Mouse (Mus musculus) skeletal muscle tissue, adult 2 months (tissue): ENCODE results near the gene Yy1.

Experiments
- DNase-seq: peaks from one replicate; pipeline ENCODE4 v3.0.0-alpha.2; 2012; ENCODE audit warnings: low read depth, low spot score

The Yy1 gene

DNA sequence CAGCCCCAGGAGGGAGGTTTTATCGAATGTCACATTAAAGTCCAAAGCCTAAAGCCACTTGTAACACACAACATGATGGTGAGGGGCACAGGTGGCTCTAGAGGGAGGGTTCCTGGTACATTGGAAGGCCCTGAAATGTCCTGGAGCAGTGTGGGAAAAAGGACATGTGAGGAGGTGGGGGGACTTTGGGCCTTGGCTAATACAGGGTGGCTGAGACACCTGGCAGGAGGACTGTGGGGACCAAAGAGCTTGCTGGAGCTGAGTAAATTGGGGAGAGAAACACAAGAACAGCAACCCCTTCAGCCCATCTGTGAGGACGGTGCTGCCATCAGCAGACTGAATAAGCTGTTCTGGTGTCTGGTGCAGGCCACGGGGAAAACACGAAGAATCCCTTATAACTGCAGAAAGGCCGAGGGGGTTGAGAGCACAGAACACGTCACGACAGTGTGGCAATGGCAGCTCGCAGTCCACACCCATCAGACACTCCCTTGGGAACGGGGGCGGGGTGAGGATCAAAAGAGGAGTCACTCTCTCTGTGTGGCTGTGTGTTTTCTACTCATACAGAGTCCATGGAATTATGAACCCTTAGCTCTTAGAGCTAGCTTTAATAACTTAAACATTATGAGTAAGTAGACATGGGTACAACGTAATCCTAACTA is 24.4 kb upstream of the Yy1 start:
- DNase-seq = no peak

DNA sequence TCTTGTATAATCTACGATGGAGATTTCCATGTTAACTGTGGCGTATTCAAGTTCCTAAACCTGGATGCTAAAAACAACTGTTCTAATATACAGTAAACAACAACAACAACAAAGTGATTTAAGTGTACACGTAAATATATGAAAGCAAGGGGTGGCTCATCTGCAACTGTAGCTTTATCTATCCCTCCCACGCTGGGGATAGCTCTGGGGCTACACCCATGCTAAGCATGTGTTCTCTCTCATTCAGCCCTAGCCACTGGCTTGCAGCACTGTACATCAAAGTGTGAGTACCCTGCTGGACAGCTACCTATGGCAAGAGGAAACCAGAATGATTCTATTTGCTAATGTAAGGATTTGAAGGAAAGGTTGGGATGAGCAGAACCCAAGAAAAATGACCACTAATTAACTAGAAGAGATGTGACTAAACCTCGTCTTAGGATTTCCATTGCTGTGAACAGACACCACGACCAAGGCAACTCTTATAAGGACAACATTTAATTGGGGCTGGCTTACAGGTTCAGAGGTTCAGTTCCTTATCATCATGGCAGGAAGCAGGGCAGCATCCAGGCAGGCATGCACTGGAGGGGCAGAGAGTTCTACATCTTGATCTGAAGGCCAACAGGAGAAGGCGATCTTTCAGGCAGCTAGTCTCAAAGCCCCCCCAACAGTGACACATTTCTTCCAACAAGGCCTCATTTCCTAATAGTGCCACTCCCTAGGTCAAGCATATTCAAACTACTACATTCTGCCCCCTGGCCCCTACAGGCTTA is 12.5 kb upstream of the Yy1 start:
- no peak for DNase-seq

DNA sequence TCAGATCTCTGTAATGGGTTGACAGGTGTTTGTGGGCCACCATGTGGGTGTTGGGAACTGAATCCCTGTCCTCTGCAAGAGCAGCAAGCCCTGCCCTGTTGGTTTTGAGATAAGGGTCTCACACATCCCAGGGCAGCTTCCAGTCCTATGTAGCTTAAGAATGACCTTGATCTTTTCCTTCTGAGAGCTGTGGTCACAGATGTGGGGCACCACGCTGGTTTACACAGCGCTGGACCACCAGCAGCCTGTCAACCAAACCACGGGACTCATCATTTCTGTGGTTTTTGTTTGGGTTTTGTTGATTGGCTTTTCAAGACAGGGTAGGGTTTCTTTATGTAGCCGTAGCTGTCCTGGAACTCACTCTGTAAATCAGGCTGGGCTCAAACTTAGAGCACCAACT is 7.6 kb upstream of the Yy1 start:
- DNase-seq = no peak

DNA sequence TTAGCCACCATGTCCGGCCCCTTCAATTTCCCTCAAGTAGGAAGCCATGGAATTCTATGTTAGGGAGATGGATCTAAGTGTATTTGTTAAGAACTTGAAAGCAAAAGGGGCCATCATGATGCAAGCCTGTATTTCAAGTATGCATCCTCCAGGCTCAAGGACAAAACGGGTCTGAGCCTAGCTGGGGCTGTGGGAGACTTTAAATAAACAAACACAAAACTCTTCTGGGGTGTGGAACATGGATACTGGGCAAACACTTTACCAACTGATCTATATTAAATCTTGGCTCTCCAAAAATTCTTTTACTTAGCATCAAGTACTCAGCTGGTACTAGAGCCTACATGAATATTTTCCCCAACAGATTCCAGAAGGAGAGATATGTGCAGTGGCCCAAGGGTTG is 5.4 kb upstream of the Yy1 start:
- no peak for DNase-seq

DNA sequence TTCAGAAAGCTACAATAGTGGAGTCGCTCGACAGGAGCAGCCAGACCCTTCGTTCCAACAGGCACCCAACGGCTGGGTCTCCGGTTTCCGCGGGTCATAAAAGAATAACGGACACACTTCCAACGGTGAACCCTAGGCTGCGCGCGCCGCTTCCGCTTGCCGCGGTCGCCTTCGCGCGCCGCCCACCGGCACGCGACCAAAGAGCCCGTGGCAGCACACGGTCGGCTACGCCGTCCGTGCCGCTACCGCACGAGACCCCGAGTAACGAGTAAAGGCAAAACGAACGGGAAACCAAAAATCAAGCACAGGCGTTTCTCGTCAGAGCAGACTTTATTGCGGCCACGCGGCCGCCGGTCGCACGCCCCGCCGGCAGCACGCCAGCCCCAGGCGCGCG is 624 bp upstream of the Yy1 start:
- peak; percentile 82 for DNase-seq

DNA sequence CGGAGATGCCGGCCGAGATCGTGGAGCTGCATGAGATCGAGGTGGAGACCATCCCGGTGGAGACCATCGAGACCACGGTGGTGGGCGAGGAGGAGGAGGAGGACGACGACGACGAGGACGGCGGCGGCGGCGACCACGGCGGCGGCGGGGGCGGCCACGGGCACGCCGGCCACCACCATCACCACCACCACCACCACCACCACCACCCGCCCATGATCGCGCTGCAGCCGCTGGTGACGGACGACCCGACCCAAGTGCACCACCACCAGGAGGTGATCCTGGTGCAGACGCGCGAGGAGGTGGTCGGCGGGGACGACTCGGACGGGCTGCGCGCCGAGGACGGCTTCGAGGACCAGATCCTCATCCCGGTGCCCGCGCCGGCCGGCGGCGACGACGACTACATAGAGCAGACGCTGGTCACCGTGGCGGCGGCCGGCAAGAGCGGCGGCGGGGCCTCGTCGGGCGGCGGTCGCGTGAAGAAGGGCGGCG is 724 bp downstream of the Yy1 start:
- DNase-seq = peak; percentile 14

DNA sequence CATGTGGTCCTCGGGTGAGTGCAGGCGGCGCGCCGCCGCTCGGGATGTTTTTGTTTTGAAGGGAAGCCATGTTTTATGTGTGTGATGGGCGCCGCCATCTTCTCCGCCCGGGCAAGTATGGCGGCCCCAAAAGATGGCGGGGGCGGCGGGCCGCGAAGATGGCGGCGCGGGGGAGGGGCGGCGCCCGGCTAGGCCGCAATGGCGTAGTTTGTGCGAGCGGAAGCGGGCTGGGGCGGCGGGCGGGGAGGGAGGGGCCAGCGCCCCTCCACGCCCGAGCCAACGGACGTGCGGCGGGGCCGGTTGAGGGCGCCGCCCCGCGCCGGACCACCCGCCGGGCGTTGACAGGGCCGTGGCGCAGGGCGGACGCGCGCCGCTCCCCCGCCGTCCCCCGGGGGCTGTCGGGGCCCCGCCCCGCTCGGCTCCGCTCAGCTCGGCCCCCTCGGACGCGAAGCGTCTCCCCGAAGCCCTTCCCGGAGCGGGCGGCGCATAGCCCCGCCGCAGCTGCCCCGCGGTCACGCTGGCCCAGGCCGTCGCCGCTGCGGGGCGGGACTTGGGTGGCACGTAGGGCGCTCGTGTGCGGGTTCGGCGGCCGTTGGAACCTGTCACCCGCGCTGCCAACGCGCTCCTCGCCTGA is 1.4 kb downstream of the Yy1 start:
- peak; percentile 84 for DNase-seq

DNA sequence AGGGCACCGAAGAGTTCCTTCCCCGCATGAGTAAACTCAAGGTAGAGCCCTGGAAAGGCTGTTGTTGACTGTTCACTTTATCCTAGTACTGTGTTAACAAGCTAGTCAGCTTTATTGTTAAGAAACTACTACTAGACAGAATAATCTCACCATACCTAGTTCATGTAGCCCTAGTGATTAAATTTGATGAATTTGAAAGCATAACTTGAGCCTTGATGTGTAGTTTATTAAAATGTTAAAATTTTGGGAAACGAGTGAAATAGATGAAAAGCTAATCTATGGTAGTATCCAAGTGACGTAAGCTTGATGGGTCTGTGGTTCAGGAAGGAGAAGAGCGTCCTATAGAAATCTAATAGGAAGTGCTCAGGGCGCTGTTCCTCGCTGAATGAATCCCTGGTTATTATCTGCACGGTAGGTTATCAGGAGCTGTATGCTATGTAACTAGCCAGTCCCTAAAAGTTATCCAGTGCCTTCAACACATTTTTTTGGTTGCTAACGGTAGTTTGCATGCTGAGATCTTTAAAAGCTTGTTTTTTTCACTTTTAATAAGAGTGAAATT is 2.3 kb downstream of the Yy1 start:
- no peak for DNase-seq

DNA sequence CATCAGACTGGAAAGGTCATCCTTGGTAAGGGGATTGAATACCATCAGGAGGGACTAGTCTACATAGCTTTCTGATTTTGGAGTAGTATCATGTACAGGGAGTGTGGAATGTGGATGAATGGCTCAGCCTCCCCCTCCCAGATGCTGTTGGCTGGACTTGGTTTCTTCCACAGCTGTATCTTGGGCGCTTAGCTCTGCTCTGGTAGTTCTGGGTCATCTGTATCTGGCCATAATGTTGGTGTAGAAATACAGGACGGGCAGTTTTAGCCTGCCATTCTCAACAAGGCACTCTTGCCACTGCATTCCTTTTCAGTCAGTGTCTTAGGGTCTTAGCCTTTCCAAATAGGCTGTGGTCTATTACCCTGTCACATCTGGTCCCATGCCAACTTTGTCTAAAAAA is 8.8 kb downstream of the Yy1 start:
- DNase-seq = no peak

DNA sequence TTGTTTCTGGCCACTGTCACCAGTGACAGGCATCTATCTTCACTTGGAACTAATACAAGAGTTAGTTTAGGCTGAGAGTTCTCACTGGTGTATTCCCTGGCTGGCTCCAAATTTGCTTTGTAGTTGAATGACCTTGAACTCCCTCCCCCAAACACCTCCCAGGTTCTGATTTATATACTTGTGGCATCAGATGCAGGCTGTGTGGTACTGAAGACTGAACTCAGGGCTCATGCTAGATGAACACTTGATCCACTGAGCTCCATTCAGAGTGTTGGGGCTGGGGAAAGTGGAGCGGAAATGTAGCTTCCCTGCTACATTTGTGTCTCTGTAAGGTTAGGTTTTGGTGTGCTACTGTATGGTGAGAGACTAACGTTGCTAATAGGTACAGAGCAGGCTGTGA is 11.6 kb downstream of the Yy1 start:
- DNase-seq = no peak

DNA sequence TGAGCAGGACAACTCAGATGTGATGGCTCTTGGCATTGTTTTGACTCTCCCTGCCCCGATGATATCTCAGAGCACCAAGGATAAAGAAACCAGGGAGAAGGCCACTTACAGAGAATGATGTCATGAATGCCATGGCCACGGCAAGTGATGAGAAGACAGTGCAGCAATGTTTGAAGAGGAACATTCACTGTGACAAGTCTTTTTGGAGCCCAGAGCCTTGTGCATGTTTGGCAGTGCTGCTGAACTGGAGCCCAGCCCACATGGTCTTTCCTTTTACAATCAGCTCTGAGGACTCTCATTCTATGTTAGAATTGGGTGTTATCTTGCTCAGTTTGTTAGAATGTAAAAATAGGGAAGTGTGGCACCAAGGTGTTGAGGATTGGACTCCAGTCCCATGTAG is 15.7 kb downstream of the Yy1 start:
- no peak for DNase-seq

DNA sequence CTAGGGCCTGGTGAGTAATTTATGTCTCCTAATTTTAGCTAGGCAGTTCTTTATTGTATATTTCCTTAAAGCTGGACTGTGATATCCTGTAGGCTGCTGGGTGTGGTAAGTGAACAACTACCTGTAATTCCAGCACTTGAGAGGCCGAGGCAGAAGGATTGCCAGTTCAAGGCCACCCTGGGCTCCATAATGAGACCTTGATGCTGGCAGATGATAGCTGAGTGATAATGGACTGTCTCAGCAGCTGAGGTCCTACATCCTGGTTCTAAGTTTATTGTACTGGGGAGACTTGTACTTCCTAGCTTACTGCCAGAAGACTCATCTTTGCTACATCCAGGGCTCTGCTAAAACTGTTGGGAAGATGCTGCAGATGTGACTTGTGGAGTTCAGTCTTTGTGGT is 17.0 kb downstream of the Yy1 start:
- no peak for DNase-seq

DNA sequence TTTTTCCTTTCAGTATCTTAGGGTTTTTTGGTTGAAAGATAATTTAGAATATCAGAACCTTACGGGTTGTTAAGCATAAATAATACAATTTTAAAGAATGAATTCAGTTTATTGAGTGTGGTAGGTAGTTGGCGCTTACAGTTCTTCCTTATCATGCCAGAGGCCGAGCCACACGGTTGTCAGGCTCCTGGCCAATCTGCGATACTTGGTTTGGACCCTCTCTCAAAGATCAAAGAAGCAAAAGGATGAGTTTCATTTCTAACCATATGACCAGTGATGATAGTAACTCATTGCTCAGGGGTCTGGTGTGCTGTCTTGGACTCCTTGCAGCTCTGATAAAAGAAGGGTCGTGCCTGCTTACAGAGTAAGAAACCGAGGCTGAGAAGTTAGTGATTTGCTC is 17.5 kb downstream of the Yy1 start:
- no peak for DNase-seq

DNA sequence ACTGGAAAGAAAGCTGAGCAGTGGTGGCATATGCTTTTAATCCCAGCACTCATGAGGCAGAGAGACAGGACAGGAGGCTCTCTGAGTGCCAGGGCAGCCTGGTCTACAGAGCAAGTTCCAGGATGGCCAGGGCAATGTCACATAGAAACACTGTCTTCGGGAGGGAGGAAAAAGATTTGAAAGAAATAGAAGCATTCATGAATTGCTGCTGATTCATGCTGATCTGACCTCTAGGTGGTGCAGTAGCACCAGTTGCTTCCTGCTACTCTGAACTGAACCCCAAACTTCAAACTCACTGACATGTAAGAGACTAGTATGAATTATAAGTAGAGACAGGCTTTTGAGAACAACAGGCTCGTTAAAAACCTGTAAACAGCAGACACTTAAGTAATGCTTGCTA is 18.4 kb downstream of the Yy1 start:
- peak; percentile 32 for DNase-seq

DNA sequence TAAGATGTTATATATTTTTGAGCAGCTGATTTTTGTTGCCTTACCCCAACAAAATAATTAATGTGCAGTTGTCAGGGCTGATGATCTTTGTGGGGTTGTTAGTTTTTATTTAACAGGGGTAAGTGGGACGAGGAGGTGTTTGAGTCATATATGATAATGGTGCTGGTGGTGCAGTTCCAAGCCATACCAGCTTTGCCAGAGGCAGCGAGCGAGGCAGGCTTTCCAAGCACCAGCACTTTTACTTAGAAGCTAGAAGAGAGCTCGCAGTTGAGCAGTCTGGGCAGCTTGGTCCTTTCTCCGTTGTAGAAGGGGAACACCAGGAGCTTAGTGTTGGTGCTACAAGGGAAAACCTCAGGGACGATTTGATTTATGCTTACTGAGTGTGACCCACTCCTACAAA is 19.7 kb downstream of the Yy1 start:
- no peak for DNase-seq

DNA sequence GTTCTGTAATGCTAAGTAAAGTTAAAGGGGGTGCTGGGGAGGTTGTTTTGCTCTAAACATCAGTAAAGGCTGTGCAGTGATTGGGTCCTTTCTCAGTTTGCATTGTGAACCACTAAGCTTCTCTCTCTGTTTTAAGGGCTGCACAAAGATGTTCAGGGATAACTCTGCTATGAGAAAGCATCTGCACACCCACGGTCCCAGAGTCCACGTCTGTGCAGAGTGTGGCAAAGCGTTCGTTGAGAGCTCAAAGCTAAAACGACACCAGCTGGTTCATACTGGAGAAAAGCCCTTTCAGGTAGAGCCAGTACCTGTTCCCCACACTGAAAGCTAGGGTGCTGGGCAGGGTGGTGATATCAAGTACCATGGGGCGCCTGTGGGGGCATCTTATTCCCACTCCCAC is 21.7 kb downstream of the Yy1 start:
- no peak for DNase-seq

DNA sequence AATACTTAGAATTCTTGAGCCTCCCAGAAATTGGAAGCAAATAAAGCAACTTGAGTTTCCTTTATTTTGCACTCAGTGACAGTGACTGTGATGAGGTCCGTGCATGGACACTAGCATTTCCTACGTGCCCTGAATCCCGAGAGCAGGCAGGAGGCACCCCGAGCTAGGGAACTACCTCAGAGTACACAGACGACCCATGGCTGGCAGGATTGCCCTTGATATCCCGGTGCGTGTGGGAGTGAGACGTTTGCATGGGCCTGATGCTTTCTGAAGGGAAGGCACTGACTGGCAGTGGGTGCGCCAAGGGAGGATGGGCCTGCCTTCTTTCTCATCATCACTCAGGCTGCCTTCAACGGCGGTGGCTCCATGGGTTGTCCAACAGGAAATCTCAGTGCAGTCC is 23.8 kb downstream of the Yy1 start:
- DNase-seq = no peak

DNA sequence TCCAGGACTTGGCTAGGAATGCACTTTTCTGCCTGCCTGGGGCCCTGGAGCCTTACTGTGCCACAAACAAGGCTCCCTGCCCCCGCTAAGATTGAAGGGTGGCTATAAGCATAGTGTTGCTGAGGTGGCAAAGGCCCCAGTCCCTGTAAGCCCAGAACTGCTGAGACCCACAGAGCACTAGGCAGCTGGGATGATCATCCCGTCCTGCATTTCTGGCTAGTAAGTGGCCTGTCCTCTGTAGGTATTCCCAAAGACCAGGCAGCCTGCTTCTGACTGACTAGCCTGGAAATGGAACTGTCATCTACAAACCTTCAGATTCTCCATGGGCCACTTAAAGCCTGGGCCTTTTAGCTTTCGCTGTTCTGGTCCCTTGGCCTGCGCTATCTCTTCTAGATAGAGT is 27.7 kb downstream of the Yy1 start:
- no peak for DNase-seq

DNA sequence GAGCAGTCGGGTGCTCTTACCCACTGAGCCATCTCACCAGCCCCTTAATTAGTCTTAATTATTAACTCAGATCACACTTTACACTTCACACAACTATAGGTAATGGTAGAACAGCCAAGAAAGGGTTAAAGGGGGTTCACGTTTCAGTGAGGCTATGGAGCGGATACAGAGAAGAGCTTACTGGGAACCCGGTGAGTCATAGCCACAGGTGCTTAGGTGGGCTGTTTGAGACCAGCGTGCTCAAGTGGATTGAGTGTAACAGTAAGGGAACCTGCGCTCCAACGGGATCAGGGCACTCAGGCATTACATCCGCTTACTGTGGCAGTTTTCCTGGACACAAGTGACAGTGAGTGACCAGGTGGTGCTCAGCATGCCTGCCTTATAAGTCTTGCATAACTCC is 30.3 kb downstream of the Yy1 start:
- no peak for DNase-seq

DNA sequence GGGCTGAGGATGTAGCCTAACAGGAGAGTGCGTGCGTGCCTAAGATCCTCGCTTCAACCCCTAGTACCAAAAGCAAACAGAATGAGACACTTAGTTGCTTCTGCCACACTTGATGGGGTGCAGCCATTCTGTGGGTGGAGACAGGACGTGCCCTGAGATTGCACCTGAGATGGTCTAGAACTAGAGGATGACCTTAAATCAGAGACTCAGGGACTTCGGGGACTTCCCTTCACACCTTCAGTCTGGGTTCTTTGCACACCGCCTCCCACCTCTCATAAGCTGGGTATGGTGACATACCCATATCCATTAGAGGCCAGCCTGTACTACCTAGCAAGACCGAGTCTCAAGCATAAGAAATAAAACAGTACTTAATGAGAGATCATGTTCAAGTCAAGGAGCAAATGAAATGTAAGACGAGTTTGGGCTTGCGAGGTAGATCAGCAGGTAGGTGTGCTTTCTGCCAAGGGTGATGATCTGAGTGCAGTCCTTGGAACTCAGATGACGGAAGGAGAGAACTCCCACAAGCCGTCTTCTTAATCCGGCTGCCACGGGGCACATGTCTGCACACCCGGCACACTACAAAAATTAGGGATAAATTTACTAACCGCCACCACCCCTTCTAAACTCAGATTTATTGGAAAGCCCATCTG is 31.6 kb downstream of the Yy1 start:
- DNase-seq = no peak

DNA sequence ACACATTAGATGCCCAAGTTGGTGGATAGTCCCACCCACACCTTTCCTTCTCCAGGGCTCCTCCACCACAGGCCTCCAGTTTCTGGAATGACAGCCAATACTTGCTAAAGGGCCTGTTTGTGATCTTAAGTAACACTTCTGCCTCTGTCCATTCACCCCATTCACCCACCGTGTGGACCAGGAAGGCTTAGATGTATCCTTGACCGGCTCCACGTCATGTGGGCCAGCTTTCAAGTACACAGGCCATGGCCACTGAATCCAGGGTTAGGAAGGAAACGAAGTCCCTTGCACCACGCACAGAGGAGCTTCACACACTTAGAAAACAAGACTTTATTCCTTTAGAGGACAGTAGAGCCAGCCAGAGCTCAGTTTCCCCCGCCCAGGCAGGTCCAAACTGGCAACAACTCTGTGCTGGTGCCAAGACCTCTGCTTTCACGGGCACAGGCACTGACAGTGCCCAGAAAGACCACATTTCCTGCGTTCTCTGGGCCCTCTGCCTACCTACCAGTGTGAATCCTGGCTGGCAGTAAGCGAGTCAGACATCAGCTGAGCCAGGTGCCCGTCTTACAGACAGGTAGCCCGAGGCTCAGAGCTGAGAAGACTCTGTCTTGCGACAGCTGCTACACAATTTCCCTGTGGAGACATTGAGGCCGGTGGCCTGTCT is 32.9 kb downstream of the Yy1 start:
- DNase-seq = no peak
